Mouse (Mus musculus) ovary, postnatal 36 days (tissue): ENCODE data around the gene Glis3.

Experiments
- DNase-seq: peaks from one replicate; pipeline ENCODE4 v3.0.0; 2022; ENCODE audit warnings: low spot score, mixed read lengths

Gene Glis3

DNA sequence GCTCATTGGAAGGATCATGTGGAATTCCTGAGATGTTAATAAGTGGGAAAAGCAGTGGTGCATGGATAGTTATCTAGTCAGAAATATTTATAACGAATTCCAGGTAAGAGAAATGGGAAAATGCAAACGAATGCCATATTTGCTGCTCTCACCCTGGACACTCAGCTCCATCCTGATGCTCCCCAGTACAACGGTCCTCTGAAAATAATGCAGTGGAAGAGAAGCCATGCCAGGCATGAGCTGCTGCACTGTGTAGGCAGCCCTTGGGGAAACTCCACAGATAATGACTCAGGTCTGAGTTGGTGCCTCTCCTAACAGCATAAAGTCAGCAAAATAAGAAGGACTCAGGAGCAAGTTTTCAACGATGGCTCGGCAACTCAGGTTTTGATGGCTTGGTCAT, 433.7 kb downstream of the Glis3 start:
- no peak for DNase-seq

DNA sequence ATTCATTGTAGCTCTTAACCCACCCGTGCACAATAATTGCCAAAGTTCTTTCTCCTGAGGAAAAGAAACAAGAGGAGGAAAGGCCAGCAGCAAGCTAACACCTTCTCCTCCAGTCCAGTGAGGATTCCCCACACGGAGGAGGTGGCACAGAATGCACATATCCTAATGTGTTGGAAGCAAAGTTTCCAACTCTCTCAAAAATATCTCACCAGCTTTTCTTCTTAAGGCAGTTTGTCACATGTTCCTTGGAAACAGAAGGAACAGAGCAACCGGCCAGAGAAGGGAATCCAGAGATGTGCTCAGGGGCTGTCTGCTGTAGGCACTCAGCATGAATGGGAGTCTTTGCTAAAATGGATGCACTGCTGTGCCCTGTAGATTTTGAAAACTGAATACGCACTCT, 441.8 kb downstream of the Glis3 start:
- DNase-seq = no peak

DNA sequence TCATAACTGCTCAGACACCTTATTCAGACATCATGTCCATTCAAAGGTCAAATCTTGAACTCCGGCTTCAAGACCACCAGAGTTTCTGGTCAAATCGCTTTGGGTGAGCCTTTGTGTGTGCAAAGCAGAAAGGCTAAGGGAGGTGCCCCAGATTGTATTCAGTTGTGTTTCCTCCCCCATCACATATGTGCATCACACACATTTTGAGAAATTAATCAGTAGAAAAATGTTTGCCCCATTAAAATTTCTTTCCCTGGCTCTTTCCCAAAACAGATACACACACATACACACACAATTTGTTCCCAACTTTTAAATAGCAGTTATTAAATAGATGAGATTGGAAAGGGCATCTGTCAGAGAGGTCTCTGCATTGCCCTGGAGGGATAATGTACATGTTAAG, 442.3 kb downstream of the Glis3 start:
- DNase-seq = no peak

DNA sequence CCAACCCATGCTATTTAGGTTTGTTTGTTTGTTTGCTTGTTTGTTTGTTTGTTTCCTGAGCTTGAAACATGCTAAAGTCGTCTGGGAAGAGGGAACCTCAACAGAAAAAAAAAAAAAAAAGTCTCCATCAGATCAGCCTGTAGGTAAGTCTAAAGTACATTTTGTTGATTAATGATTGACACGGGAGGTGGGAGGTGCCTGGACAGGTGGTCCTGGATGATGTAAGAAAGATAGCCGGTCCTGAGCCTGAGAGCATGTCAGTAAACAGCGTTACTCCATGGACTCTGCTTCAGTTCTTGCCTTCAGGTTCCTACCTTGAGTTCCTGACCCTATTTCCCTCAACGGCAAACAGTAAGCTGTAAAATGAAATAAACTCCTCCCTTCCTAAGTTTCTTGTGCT, 444.3 kb downstream of the Glis3 start:
- DNase-seq = no peak

DNA sequence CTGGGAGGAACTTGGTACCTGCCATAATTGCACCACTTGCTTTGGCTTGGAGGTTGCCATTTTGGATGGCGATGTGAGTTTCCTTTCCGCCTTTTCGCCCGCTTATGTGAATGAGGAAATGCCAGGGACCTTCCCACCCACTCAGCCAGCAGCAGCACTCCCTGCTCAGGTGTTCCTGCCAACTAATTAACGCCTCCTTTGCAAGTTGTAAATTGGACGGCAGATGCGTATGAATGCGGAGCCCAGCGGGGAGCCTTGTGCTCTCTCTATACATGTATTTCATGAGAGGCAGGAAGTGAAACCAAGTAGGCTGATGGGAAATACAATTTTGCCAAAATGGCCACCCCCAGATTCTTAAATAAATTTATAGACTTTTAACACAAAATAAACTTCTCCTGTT, 444.8 kb downstream of the Glis3 start:
- DNase-seq = no peak

DNA sequence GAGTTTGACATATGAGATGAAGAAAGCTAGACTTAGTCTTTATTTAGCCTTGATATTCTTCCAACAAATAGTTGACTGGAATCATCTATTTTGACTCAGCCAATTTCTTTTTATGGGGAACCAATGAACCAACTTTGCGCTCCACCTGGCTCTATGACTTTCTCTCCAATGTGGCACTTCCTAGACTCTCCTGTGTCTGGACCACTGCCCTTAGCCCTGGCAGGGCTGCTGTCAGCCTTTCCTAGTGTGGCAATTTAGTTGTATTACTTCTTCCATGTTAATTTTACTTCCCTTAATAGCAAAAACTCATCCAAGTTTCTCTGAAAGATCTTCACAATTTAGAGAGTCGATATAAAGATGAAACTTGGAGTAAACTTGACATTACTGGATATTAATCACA, 445.2 kb downstream of the Glis3 start:
- no peak for DNase-seq

DNA sequence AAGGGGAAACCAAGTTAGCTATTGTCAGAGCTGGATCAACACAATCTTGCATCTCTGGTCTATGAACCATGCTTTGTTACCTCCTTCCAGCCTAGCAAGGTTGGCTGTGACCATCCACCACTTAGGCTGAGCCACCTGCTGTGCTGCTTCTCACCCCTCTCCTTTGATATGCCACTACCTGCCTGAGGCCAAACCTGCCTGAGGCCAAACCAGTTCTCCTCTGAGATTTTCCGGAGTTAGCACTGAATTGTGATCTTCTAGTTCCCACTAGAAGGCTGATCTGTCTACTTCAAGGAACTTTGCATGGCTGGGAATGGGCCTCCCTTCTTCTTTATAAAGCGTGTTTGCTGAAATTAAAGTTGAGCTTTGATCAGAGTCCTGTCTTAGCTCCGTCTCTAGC, 448.4 kb downstream of the Glis3 start:
- DNase-seq = no peak

DNA sequence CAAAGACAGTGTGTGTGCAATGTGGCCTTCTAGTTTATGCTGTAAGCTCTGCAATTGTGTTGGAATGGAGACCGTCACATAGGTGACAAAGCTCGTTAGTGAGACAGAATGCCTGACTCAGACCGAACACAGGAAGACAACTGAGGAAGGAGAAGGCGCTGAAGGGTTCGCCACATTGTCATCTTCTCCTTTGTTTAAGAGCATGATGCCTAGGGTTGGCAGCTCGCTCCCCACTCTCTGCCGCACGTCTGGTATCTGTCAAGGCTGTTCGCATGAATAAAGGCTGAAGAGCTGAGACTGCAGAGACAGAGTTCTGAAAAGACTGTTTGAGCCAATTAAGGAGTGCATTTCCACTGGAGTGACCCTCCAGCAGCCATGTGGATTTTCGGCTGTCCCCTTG, 452.4 kb downstream of the Glis3 start:
- DNase-seq = no peak

DNA sequence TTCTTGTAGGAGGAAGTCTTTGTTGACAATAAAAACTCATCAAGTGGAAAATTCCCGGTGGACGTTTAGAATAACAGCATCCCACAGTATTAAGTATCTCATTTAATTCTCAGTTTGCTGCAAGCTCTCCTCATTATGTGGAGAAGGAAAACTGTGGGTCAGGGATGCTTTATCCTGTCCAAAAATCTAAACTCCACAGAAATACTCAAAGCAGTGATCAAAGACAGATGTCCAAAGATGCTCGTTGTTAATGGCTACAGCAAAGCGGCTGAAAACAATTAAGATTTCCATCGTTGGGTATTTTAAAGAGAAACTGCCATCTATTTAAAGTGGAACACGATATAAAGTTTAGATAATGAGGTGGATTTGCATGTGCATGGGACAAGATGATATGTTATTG, 454.2 kb downstream of the Glis3 start:
- DNase-seq = no peak

DNA sequence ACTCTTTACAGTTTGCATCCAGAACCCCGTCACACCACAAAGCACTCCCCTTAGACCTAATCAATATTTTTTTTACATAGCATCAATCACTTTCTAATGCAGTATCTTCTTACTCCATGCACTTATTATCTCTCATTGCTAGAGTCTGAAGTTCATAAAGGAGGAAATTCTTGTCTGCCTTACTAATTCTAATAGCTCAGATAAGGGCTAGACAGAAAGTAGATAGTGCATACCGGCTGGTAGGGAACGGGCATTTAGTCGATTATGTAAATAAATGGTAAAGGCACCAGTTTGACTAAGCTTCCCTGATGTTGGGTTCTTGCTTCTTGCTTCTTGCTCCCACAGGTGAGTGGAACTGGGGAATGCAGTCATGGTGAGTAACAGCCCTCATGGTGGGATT, 468.2 kb downstream of the Glis3 start:
- DNase-seq = no peak
